Mouse (Mus musculus) stomach, postnatal 0 days (tissue): ENCODE results near the gene Zic3.

Source experiments
- CTCF ChIP-seq: IDR thresholded peaks from 2 replicates; pipeline ENCODE4 v1.5.1; 2016; ENCODE audit warnings: antibody characterized with exemption, low read depth, mild to moderate bottlenecking, moderate library complexity
- EP300 ChIP-seq: optimal IDR thresholded peaks from 2 replicates; pipeline ENCODE3; 2016; ENCODE audit warnings: antibody characterized with exemption

- TF ChIP-seq EP300, result no peak
- TF ChIP-seq CTCF, result no peak
Measured at GRCm38 (mm10) chrX:58041865-58042264, 19.4 kb downstream of the Zic3 start.
